Mouse (Mus musculus) embryo, embryonic 9.5 days (tissue): ENCODE measurements around the gene Myog.

Experiments used
- DNase-seq: peaks from one replicate; pipeline ENCODE4 v3.0.0-alpha.2; 2017; ENCODE audit errors: extremely low spot score

Gene Myog

GRCm38 (mm10) chr1:134285458-134286120, 4.2 kb upstream of the Myog start:
- DNase-seq: no peak

- DNase-seq: no peak
Measured at GRCm38 (mm10) chr1:134288239-134288638, 1.6 kb upstream of the Myog start.

- DNase-seq: no peak
Measured at GRCm38 (mm10) chr1:134290300-134290699, 511 bp downstream of the Myog start.

DNA sequence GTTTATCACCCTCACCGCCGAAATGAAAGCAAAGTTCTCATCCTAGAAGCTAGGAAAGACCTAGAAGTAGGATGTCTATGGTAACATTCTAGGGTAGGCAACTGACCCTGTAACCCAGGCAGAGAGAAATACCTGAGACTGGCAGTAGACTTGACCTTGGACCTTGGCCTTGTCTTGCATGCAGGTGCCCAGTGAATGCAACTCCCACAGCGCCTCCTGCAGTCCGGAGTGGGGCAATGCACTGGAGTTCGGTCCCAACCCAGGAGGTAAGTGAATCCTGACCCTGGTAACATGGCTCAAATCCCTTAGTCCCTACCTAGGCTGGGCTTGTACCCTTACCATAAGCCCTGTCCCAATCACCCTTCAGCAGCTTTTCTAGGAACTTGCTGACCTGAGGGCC, 1.1 kb downstream of the Myog start:
- DNase-seq: peak; percentile 31

GRCm38 (mm10) chr1:134291555-134291954, 1.8 kb downstream of the Myog start:
- no peak for DNase-seq

GRCm38 (mm10) chr1:134292073-134292472, 2.3 kb downstream of the Myog start:
- DNase-seq: no peak

GRCm38 (mm10) chr1:134292601-134293000, 2.8 kb downstream of the Myog start:
- DNase-seq: no peak

- DNase-seq: no peak
Measured at GRCm38 (mm10) chr1:134293276-134293675, 3.5 kb downstream of the Myog start.

- no peak for DNase-seq
Measured at GRCm38 (mm10) chr1:134293738-134294604, 4.2 kb downstream of the Myog start.

DNA sequence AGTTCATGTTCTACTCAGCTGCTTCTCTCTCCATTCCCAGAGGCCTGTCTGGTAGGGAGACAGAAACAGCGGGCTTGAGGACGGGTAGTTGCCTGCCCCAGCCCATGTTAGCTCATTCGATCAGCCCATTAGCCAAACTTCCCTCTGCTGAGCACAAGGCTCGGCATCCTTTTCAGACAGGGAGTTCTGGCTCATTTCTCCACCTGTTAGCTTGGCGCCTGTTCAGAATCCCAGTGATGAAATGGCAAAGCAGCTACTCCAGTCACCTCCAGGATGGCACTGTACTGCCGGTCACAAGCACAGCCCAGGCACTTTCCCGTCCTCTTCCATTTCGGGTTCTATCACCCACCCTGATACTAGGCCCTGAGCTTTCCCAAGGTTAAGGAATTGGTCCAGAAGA, 7.5 kb downstream of the Myog start:
- no peak for DNase-seq

GRCm38 (mm10) chr1:134298636-134299411, 9.0 kb downstream of the Myog start:
- DNase-seq: peak; percentile 52

- DNase-seq: no peak
Measured at GRCm38 (mm10) chr1:134302568-134303238, 12.9 kb downstream of the Myog start.

- no peak for DNase-seq
Measured at GRCm38 (mm10) chr1:134304940-134305339, 15.2 kb downstream of the Myog start.

DNA sequence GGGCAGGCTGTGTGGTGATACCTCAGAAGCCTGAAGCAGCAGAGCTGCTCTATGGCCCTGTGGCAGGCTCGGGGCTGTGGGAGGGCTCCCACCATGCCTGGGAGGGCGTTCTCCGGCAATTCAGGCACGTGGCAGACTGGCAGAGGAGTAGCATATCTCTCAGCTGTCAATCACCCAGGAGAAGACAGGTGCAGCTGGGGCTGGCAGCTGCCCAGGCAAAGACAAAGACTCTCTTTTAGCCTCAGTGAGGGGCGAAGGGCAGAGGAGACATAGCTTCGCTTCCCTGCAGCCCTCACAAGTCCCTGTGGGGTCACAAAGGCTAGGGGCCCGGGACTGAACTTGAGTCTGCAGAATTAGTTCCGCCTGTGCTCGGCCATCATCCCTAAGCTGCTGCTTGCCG, 17.6 kb downstream of the Myog start:
- no peak for DNase-seq

DNA sequence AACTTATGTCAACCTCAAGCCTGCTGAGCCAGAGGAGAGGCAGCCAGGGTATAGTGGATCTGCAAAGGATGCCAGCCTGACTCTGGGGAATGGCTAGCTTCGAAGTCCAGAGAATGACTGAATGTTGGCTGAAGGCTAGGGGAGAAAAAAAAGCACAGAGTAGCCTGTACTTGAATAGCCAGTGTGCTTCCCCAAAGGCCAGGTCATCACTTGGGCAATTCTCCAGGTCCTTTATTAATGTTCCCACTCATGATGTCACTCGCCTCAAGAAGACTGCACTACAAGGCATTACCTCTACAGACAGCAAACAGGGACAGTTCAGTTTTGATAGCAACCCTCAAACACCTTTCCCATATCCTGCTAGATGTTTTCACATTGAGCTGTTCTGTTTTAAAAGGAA, 20.5 kb downstream of the Myog start:
- DNase-seq: no peak

DNA sequence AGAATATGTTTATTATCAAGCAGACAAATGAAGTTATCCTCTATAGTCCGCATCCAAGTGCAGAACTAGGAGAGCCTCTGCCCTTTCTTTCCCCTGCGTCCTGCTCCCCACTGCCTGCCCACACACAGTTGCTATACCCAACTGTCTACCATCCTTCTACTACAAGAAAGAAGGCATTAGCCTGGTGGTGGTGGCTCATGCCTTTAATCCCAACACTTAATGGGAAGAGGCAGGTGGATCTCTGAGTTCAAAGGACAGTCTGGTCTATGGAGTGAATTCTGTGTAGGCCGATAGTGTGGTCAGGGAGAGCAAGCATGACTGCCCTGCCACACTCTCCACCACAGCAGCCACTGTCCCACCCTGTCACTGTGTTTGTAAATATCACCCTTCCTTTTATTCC, 20.9 kb downstream of the Myog start:
- DNase-seq: no peak

GRCm38 (mm10) chr1:134311760-134312159, 22.0 kb downstream of the Myog start:
- no peak for DNase-seq

DNA sequence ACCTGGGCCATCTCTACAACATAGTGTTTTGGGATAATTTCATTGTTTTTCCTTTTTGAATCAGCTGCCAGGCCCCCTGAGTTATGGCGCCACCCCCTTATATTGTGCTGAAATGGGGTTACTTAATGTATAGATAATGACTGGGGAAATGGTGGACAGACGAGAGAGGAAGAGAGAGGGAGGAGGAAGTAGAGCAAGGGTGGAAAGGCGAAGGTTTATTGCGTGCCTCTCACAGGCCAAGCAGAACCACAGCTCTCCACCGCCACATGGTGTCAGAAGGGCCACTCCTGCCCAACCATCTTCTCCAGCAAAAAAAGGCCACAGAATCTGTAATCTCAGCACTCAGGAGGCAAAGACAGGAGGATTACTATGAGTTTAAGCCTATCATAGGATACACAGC, 25.4 kb downstream of the Myog start:
- no peak for DNase-seq

DNA sequence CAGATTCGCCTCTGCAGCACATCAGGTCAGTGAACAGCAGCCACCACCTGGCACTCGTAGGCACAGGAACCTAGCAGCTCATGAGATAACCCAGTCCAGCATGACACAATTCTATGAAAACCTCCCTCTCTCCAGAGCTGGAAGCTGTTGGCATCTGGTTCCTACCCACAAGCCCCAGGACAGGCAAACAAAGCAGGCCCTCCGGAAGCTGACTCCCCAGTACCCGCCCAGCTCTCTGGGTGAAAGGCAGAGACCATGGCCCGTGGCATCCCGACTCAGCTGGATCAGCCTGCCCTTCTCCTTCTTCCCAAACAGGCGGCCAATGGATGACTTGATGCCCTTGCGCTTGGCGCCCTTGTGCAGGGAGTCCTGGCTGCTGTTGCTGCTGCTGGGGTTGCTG, 26.6 kb downstream of the Myog start:
- no peak for DNase-seq

DNA sequence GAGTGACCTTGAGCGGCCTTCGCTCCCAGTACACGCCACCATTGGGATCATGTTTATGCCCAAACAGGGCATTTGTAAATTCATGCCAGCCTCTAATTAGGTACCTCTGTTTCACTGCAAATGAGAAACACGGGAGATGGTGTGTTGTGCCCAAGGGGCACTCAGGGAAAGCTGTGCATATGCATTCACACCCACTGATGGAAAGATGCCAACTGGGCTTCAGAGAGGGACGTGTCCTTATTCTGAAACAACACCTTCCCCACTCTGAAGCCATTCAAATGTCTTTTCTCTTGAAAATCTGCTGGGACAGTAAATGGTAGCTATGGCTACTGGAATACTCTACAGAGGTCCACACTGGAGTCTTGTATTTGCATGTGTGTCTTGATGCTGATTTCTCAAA, 28.5 kb downstream of the Myog start:
- no peak for DNase-seq

DNA sequence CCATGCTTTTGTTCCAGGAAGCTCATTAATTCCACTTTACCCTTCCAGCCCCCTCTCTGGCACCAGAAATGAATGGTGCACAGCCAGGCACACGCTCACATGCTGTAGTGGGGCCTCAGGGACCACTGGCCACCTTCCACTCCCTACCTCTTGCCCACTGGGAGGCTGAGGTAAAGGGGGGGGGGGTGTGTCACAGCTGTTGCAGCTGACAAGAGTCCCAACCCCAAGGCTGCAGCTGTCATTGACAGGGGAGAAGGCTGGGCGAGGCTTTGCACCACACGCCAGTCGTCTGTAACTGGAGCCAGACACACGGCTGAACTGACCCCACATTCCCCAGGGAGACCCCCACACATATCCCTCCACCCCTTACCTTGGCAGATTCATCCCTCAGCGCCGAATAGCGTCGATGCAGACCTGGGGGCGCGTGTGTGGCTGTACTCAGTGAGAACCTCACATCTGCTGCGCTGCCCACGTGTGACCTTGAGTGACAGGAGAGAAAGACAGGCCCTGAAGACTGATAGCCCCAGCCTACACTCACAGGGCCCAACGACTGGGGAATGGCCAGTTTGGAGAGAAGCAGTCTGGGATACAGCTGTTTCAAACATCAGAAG, 31.0 kb downstream of the Myog start:
- DNase-seq: no peak

DNA sequence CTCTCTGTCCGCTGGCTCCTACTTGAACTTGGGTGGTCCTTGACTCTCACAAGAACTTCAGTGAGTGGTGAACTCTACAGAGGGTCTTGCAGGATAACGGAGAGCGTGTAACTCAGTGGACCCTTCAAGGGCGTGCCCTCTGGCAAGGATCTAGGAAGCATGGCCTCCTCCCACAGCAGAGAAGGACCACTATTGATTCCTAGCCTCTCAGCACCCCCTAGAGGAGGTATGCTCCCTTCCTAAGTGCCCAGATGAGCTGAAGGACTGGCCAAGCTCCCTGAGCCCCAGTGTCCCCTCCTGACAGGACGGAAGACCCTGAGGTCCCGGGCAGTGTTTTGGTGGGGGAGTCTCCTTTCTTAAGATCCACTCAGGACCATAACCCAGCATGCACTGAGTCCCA, 32.8 kb downstream of the Myog start:
- no peak for DNase-seq
